Mouse (Mus musculus): ENCODE data around the gene Tmem200b. TPM values are rescaled to one million over a fixed set of nuclear protein-coding genes. Genes with fewer than 3 reads are reported as not detected.

Tmem200b gene
- polyA plus RNA-seq (2016; fragmentation: Nextera tagmentation; extraction: Ambion mirVana): 2.1 and 2.9 TPM in 2 replicates

- H3K27me3 ChIP-seq (ENCODE audit: low read depth, poor library complexity, severe bottlenecking): peaks cover 50% of the 10 kb centered on the region
- peaks cover 89% of the 10 kb centered on the region for H3K4me1 ChIP-seq
- H3K36me3 ChIP-seq: peaks cover 43% of the 10 kb centered on the region
- H3K4me3 ChIP-seq: peak within 1 kb of the TSS; percentile 75
- H3K27ac ChIP-seq: peak within 1 kb of the TSS; percentile 97
- no peaks in the 10 kb centered on the region for H3K9me3 ChIP-seq (replicated peaks)
- WGBS: 1% methylated on average over 129 of the region's 130 CpGs
- DNase-seq (ENCODE audit: low spot score): peak; percentile 59
Measured at GRCm38 (mm10) chr4:131921461-131922346, at the start of gene Tmem200b. Tmem200b (plus strand) TSS chr4:131921771.

- peak; percentile 32 for DNase-seq (ENCODE audit: low spot score)
- 13% methylated on average over 11 of the region's 11 CpGs for WGBS
Measured at GRCm38 (mm10) chr4:131872672-131873292, 48.8 kb upstream of the Tmem200b start.

GRCm38 (mm10) chr4:131873293-131874168 lies 48.0 kb upstream of the Tmem200b start, which contains the start of gene Srsf4:
Srsf4 (plus strand) TSS chr4:131873617.
- peak within 1 kb of the TSS; percentile 97 for H3K4me3 ChIP-seq
- H3K27me3 ChIP-seq (ENCODE audit: low read depth, poor library complexity, severe bottlenecking): no peaks in the 10 kb centered on the region
- peaks cover 40% of the 10 kb centered on the region for H3K4me1 ChIP-seq
- 0% methylated on average over 97 of the region's 116 CpGs for WGBS
- H3K9me3 ChIP-seq (replicated peaks): no peaks in the 10 kb centered on the region
- DNase-seq (ENCODE audit: low spot score): peak; percentile 99
- peak within 1 kb of the TSS; percentile 100 for H3K27ac ChIP-seq
- peaks cover 15% of the 10 kb centered on the region for H3K36me3 ChIP-seq

More at GRCm38 (mm10) chr4:131872672-131873292, 48.8 kb upstream of the Tmem200b start:
- H3K27ac ChIP-seq: peak overlapping the region; percentile 100
- peaks cover 21% of the 10 kb centered on the region for H3K36me3 ChIP-seq
- H3K9me3 ChIP-seq (replicated peaks): no peaks in the 10 kb centered on the region
- peak overlapping the region; percentile 97 for H3K4me3 ChIP-seq
- H3K27me3 ChIP-seq (ENCODE audit: low read depth, poor library complexity, severe bottlenecking): no peaks in the 10 kb centered on the region
- peaks cover 33% of the 10 kb centered on the region for H3K4me1 ChIP-seq

GRCm38 (mm10) chr4:131874169-131874536 lies 47.4 kb upstream of the Tmem200b start:
- Histone ChIP-seq H3K27ac (peak overlapping the region; percentile 100), H3K27me3 (ENCODE audit: low read depth, poor library complexity, severe bottlenecking) (no peaks in the 10 kb centered on the region), H3K4me3 (peak overlapping the region; percentile 97), H3K4me1 (peaks cover 40% of the 10 kb centered on the region), H3K36me3 (peaks cover 12% of the 10 kb centered on the region; the same call in 1 of the 2 replicates), H3K9me3 (replicated peaks) (no peaks in the 10 kb centered on the region)
- WGBS: under 1% methylated on average over 20 of the region's 20 CpGs
- no peak for DNase-seq (ENCODE audit: low spot score)

GRCm38 (mm10) chr4:131874567-131874966 lies 47.0 kb upstream of the Tmem200b start:
- no peaks in the 10 kb centered on the region for H3K27me3 ChIP-seq (ENCODE audit: low read depth, poor library complexity, severe bottlenecking)

GRCm38 (mm10) chr4:131875242-131875641 lies 46.3 kb upstream of the Tmem200b start:
- no peaks in the 10 kb centered on the region for H3K9me3 ChIP-seq (replicated peaks)
- no peaks in the 10 kb centered on the region for H3K27me3 ChIP-seq (ENCODE audit: low read depth, poor library complexity, severe bottlenecking)
- peaks cover 40% of the 10 kb centered on the region for H3K4me1 ChIP-seq
- H3K4me3 ChIP-seq: peak overlapping the region; percentile 97
- no peak overlapping the region for H3K27ac ChIP-seq
- WGBS: 51% methylated on average over 3 of the region's 3 CpGs
- peaks cover 7% of the 10 kb centered on the region; the same call in 1 of the 2 replicates for H3K36me3 ChIP-seq
- no peak for DNase-seq (ENCODE audit: low spot score)

More at GRCm38 (mm10) chr4:131874567-131874966, 47.0 kb upstream of the Tmem200b start:
- H3K4me1 ChIP-seq: peaks cover 40% of the 10 kb centered on the region
- H3K27ac ChIP-seq: peak overlapping the region; percentile 100
- H3K36me3 ChIP-seq: peaks cover 9% of the 10 kb centered on the region; the same call in 1 of the 2 replicates
- H3K9me3 ChIP-seq (replicated peaks): no peaks in the 10 kb centered on the region
- H3K4me3 ChIP-seq: peak overlapping the region; percentile 97
- WGBS: 7% methylated on average over 11 of the region's 11 CpGs
- DNase-seq (ENCODE audit: low spot score): no peak

GRCm38 (mm10) chr4:131876836-131877235 lies 44.7 kb upstream of the Tmem200b start:
- Histone ChIP-seq H3K4me1 (peaks cover 48% of the 10 kb centered on the region), H3K4me3 (no peak overlapping the region), H3K27ac (no peak overlapping the region), H3K9me3 (replicated peaks) (no peaks in the 10 kb centered on the region), H3K27me3 (ENCODE audit: low read depth, poor library complexity, severe bottlenecking) (no peaks in the 10 kb centered on the region), H3K36me3 (0 out of 2 replicates have a peak, but pooled peaks cover 2% of the 10 kb centered on the region)
- 85% methylated on average over 2 of the region's 2 CpGs for WGBS
- no peak for DNase-seq (ENCODE audit: low spot score)

- Histone ChIP-seq H3K4me1 (peaks cover 49% of the 10 kb centered on the region), H3K27ac (no peak overlapping the region)
- 88% methylated on average over 1 of the region's 1 CpGs for WGBS
Measured at GRCm38 (mm10) chr4:131879692-131880091, 41.9 kb upstream of the Tmem200b start.

GRCm38 (mm10) chr4:131881306-131881705 lies 40.3 kb upstream of the Tmem200b start:
- H3K9me3 ChIP-seq (replicated peaks): no peaks in the 10 kb centered on the region
- 91% methylated on average over 7 of the region's 7 CpGs for WGBS
- H3K36me3 ChIP-seq: peaks cover 24% of the 10 kb centered on the region
- no peak overlapping the region for H3K4me3 ChIP-seq
- peaks cover 33% of the 10 kb centered on the region for H3K4me1 ChIP-seq
- no peak for DNase-seq (ENCODE audit: low spot score)
- no peaks in the 10 kb centered on the region for H3K27me3 ChIP-seq (ENCODE audit: low read depth, poor library complexity, severe bottlenecking)
- no peak overlapping the region for H3K27ac ChIP-seq

More at GRCm38 (mm10) chr4:131879692-131880091, 41.9 kb upstream of the Tmem200b start:
- Histone ChIP-seq H3K9me3 (replicated peaks) (no peaks in the 10 kb centered on the region), H3K36me3 (peaks cover 10% of the 10 kb centered on the region), H3K4me3 (no peak overlapping the region), H3K27me3 (ENCODE audit: low read depth, poor library complexity, severe bottlenecking) (no peaks in the 10 kb centered on the region)
- DNase-seq (ENCODE audit: low spot score): no peak

GRCm38 (mm10) chr4:131883571-131883970 lies 38.0 kb upstream of the Tmem200b start:
- WGBS: 79% methylated on average over 6 of the region's 6 CpGs
- peaks cover 16% of the 10 kb centered on the region; the same call in 1 of the 2 replicates for H3K4me1 ChIP-seq
- no peaks in the 10 kb centered on the region for H3K27me3 ChIP-seq (ENCODE audit: low read depth, poor library complexity, severe bottlenecking)
- H3K27ac ChIP-seq: no peak overlapping the region
- H3K9me3 ChIP-seq (replicated peaks): no peaks in the 10 kb centered on the region
- no peak overlapping the region for H3K4me3 ChIP-seq
- DNase-seq (ENCODE audit: low spot score): no peak
- H3K36me3 ChIP-seq: peaks cover 44% of the 10 kb centered on the region

GRCm38 (mm10) chr4:131885376-131885775 lies 36.2 kb upstream of the Tmem200b start:
- no peaks in the 10 kb centered on the region for H3K27me3 ChIP-seq (ENCODE audit: low read depth, poor library complexity, severe bottlenecking)
- H3K4me3 ChIP-seq: no peak overlapping the region
- DNase-seq (ENCODE audit: low spot score): no peak
- H3K9me3 ChIP-seq (replicated peaks): no peaks in the 10 kb centered on the region
- peaks cover 57% of the 10 kb centered on the region for H3K36me3 ChIP-seq
- 86% methylated on average over 6 of the region's 6 CpGs for WGBS
- H3K4me1 ChIP-seq: peaks cover 16% of the 10 kb centered on the region; the same call in 1 of the 2 replicates
- no peak overlapping the region for H3K27ac ChIP-seq

- H3K27ac ChIP-seq: no peak overlapping the region
- H3K4me1 ChIP-seq: no peaks in the 10 kb centered on the region; the same call in 1 of the 2 replicates
- no peaks in the 10 kb centered on the region for H3K27me3 ChIP-seq (ENCODE audit: low read depth, poor library complexity, severe bottlenecking)
- H3K9me3 ChIP-seq (replicated peaks): no peaks in the 10 kb centered on the region
- no peak for DNase-seq (ENCODE audit: low spot score)
- H3K36me3 ChIP-seq: peaks cover 89% of the 10 kb centered on the region
- WGBS: 85% methylated on average over 1 of the region's 1 CpGs
- no peak overlapping the region for H3K4me3 ChIP-seq
Measured at GRCm38 (mm10) chr4:131888564-131888963, 33.0 kb upstream of the Tmem200b start.
